Mouse (Mus musculus) spleen, adult 10 weeks (tissue): Measurements from ENCODE around the gene Gm6525. TPM values are rescaled to one million over a fixed set of nuclear protein-coding genes. Genes with fewer than 3 reads are reported as not detected.

Experiments used
- polyA plus RNA-seq: library from polyadenylated mRNA; stranded (reverse); fragments of 350-450 nt; fragmentation: Illumina TruSeq; extraction: RNeasy Lipid Tissue Mini Kit (QIAGEN cat#74804); gene quantifications from one replicate; pipeline ENCODE4 v1.2.3, GENCODE M21; 2015; ENCODE audit warnings: low replicate concordance; ENCODE audit not compliant: insufficient read depth

Gene Gm6525
- polyA plus RNA-seq = not detected

GRCm38 (mm10) chr3:84173581-84174154 lies at the start of gene Gm6525:
TSS of gene Gm6525 (plus strand) at chr3:84174104.

GRCm38 (mm10) chr3:84155558-84156006 lies 18.3 kb upstream of the Gm6525 start, which contains the start of gene Mnd1:
TSS of gene Mnd1 (minus strand) at chr3:84155786.

Other genes with a start within 250 kb of the Gm6525 start
- gene Tmem131l, start 133.9 kb upstream of the Gm6525 start, polyA plus RNA-seq = 184 TPM
- 1.9 TPM for gene Mnd1, start 18.3 kb upstream of the Gm6525 start, polyA plus RNA-seq
- gene Trim2, start 132.8 kb downstream of the Gm6525 start, polyA plus RNA-seq = 5.3 TPM